Mouse (Mus musculus) cerebellum, adult 2 months (tissue): ENCODE results near the gene Ampd1.

ENCODE experiments used
- CTCF ChIP-seq: fragments of 200-500 bp; IDR thresholded peaks from 2 replicates; pipeline ENCODE4 v1.5.1; 2011; ENCODE audit warnings: low read depth, mild to moderate bottlenecking, control low read depth, low read length, moderate library complexity, borderline replicate concordance; ENCODE audit not compliant: insufficient read depth
- POLR2A ChIP-seq: fragments of 200-500 bp; IDR thresholded peaks from 2 replicates; pipeline ENCODE4 v1.6.1; 2011; ENCODE audit warnings: low read length, control low read depth, borderline replicate concordance; ENCODE audit not compliant: insufficient read depth

DNA sequence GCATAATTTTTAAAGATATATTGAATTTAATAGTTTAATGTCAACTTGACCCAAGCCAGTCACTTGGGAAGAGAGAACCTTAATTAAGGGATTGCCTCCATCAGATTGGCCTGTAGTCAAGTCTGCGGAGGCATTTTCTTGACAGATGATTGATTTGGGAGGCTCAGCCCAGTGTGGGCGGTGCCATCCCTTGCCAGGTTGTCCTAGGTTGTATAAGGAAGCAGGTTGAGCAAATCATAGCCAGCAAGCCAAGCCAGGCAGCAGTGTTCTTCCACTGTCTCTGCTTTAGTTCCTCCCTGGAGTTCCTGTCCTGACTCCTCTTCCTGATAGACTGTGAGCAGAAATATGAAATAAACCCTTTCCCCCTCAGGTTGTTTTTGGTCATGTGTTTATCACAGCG is 49.8 kb downstream of the Ampd1 start:
- TF ChIP-seq CTCF (no peak), POLR2A (no peak)
